Mouse (Mus musculus): ENCODE measurements around the gene Kit. TPM values are rescaled to one million over a fixed set of nuclear protein-coding genes. Genes with fewer than 3 reads are reported as not detected.

The Kit gene
- polyA plus RNA-seq, 2 experiments: 11.0 to 13.4 TPM

DNA sequence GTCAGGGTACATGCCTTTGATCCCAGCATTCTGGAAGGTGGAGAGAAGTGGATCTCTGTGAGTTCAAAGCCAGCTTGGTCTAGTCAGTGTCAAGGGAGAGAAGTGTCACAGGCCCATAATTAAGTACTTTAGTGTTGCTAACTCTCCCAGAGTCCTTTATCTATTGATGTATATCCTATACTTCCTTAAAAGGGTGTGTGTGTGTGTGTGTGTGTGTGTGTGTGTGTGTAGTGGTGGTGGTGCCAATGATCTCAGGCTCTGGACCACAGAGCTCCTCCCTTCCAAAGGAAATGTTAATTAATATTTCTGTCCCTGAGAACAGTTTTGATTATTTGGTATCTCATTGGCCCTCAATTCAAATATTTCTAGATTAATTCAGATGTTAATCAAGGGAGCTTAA, 50.3 kb downstream of the Kit start:
- Histone ChIP-seq H3K4me3 (ENCODE audit: insufficient read depth in 1 of 2, low read depth in 2 of 2, low read length in 2 of 2) (no peak overlapping the region), H3K9me3 (ENCODE audit: control insufficient read depth, low read length) (no peaks in the 10 kb centered on the region), H3K4me1 (replicated peaks; ENCODE audit: control insufficient read depth in 2 of 2, insufficient read depth in 2 of 2, low read length in 1 of 2) (peaks cover 3 to 18% of the 10 kb centered on the region in 2 experiments), H3K9ac (replicated peaks) (no peak overlapping the region), H3K27me3 (ENCODE audit: control insufficient read depth, insufficient read depth, low read length) (no peaks in the 10 kb centered on the region), H3K4me2 (ENCODE audit: low read depth) (no peak overlapping the region), H3K27ac (no peak overlapping the region), H3K36me3 (replicated peaks; ENCODE audit: control insufficient read depth, insufficient read depth, low read depth) (no peaks in the 10 kb centered on the region)
- no peak for ATAC-seq (ENCODE audit: insufficient read depth)
- TF ChIP-seq EP300 (IDR thresholded peaks at IDR 0.05; ENCODE audit: low read depth): no peak
- TF ChIP-seq CTCF (IDR thresholded peaks at IDR 0.05; ENCODE audit: low read depth): no peak
- no peak for DNase-seq (ENCODE audit: low read depth in 3 of 3, low spot score in 3 of 3)

DNA sequence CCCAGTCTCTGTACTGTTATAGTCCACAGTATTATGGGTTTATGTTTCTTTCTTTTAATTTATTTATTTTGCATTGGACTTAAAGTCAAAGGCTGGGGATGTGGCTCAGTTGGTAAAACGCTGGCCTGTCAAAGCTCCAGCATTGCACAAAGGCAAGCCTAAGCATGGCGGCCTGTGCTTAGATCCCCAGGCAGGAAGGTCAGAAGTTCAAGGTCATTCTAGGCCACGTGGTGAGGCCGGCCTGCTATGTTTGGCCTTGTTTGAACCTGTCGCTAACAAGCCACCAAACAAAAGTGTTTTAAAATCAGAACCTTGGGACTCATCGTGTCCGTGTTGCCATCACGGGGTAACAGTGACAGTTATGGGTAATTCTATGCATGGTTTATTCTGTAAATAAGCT, 51.6 kb downstream of the Kit start:
- H3K9me3 ChIP-seq (ENCODE audit: control insufficient read depth, low read length): no peaks in the 10 kb centered on the region
- 65% methylated on average over 8 of the region's 8 CpGs for WGBS (ENCODE audit: insufficient replicate concordance)
- TF ChIP-seq CTCF (IDR thresholded peaks at IDR 0.05; ENCODE audit: low read depth) (no peak), EP300 (IDR thresholded peaks at IDR 0.05; ENCODE audit: low read depth) (no peak)
- DNase-seq (ENCODE audit: low read depth in 3 of 3, low spot score in 3 of 3) (no peak), ATAC-seq (ENCODE audit: insufficient read depth) (no peak)
- no peak overlapping the region for H3K4me3 ChIP-seq (ENCODE audit: insufficient read depth in 1 of 2, low read depth in 2 of 2, low read length in 2 of 2)
- peaks cover 3 to 18% of the 10 kb centered on the region in 2 experiments for H3K4me1 ChIP-seq (replicated peaks; ENCODE audit: control insufficient read depth in 2 of 2, insufficient read depth in 2 of 2, low read length in 1 of 2)
- no peak overlapping the region for H3K9ac ChIP-seq (replicated peaks)
- no peaks in the 10 kb centered on the region for H3K36me3 ChIP-seq (replicated peaks; ENCODE audit: control insufficient read depth, insufficient read depth, low read depth)
- no peak overlapping the region for H3K4me2 ChIP-seq (ENCODE audit: low read depth)
- no peaks in the 10 kb centered on the region for H3K27me3 ChIP-seq (ENCODE audit: control insufficient read depth, insufficient read depth, low read length)
- H3K27ac ChIP-seq: no peak overlapping the region

DNA sequence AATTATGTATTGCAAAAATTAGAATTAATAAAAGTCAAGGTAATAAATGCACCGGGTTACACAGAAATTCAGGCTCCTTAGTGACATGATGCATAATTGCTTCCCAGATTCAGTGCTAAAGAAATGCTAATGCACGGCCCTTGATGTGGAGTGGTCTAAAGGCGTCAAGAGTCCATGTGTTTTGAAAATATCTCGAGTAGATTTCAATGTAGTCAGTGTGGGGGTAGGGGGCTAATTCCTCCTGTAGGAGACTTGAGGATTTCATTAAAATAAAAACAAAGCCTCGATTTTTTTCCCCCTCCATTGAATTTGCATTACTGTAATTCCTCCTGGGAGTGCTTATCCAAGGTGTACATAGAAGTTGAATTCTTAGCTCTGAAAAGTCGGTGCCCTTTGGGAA, 52.0 kb downstream of the Kit start:
- Histone ChIP-seq H3K9ac (replicated peaks) (no peak overlapping the region), H3K4me1 (replicated peaks; ENCODE audit: control insufficient read depth in 2 of 2, insufficient read depth in 2 of 2, low read length in 1 of 2) (peaks cover 3 to 18% of the 10 kb centered on the region in 2 experiments), H3K9me3 (ENCODE audit: control insufficient read depth, low read length) (no peaks in the 10 kb centered on the region), H3K36me3 (replicated peaks; ENCODE audit: control insufficient read depth, insufficient read depth, low read depth) (no peaks in the 10 kb centered on the region), H3K4me3 (ENCODE audit: insufficient read depth in 1 of 2, low read depth in 2 of 2, low read length in 2 of 2) (no peak overlapping the region), H3K27me3 (ENCODE audit: control insufficient read depth, insufficient read depth, low read length) (no peaks in the 10 kb centered on the region), H3K4me2 (ENCODE audit: low read depth) (no peak overlapping the region), H3K27ac (no peak overlapping the region)
- ATAC-seq (ENCODE audit: insufficient read depth): no peak
- TF ChIP-seq CTCF (IDR thresholded peaks at IDR 0.05; ENCODE audit: low read depth): no peak
- TF ChIP-seq EP300 (IDR thresholded peaks at IDR 0.05; ENCODE audit: low read depth): no peak
- DNase-seq (ENCODE audit: low read depth in 3 of 3, low spot score in 3 of 3): no peak
- 62% methylated on average over 6 of the region's 6 CpGs for WGBS (ENCODE audit: insufficient replicate concordance)

DNA sequence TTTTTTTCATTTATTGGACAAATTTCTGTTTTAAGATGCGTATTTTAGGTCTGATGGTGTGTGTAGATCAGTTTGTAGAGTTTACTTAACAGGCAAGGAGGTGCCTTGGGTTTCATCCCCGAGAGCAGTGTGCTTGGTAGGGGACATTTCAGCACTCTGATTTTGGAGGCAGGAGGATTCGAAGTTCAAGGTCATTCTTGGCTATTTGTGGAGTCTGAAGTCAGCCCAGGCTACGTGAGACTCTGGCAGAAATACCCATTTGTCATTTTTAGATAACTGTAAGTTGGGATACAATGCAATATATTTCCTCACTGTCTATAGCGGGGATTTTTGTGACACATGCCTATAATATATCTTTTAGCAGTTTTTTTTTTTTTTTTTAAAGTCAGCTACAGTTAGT, 57.5 kb downstream of the Kit start:
- WGBS (ENCODE audit: insufficient replicate concordance): 62% methylated on average over 5 of the region's 5 CpGs
- no peak for ATAC-seq (ENCODE audit: insufficient read depth)
- no peak overlapping the region for H3K4me2 ChIP-seq (ENCODE audit: low read depth)
- 0 out of 4 replicates have a peak, but pooled peaks cover 0 to 3% of the 10 kb centered on the region in 2 experiments for H3K4me1 ChIP-seq (replicated peaks; ENCODE audit: control insufficient read depth in 2 of 2, insufficient read depth in 2 of 2, low read length in 1 of 2)
- no peak overlapping the region for H3K27ac ChIP-seq
- no peak for TF ChIP-seq EP300 (IDR thresholded peaks at IDR 0.05; ENCODE audit: low read depth)
- TF ChIP-seq CTCF (IDR thresholded peaks at IDR 0.05; ENCODE audit: low read depth): no peak
- H3K4me3 ChIP-seq (ENCODE audit: insufficient read depth in 1 of 2, low read depth in 2 of 2, low read length in 2 of 2): no peak overlapping the region
- H3K36me3 ChIP-seq (replicated peaks; ENCODE audit: control insufficient read depth, insufficient read depth, low read depth): no peaks in the 10 kb centered on the region
- H3K9me3 ChIP-seq (ENCODE audit: control insufficient read depth, low read length): no peaks in the 10 kb centered on the region
- no peak overlapping the region for H3K9ac ChIP-seq (replicated peaks)
- DNase-seq (ENCODE audit: low read depth in 3 of 3, low spot score in 3 of 3): no peak
- H3K27me3 ChIP-seq (ENCODE audit: control insufficient read depth, insufficient read depth, low read length): no peaks in the 10 kb centered on the region

DNA sequence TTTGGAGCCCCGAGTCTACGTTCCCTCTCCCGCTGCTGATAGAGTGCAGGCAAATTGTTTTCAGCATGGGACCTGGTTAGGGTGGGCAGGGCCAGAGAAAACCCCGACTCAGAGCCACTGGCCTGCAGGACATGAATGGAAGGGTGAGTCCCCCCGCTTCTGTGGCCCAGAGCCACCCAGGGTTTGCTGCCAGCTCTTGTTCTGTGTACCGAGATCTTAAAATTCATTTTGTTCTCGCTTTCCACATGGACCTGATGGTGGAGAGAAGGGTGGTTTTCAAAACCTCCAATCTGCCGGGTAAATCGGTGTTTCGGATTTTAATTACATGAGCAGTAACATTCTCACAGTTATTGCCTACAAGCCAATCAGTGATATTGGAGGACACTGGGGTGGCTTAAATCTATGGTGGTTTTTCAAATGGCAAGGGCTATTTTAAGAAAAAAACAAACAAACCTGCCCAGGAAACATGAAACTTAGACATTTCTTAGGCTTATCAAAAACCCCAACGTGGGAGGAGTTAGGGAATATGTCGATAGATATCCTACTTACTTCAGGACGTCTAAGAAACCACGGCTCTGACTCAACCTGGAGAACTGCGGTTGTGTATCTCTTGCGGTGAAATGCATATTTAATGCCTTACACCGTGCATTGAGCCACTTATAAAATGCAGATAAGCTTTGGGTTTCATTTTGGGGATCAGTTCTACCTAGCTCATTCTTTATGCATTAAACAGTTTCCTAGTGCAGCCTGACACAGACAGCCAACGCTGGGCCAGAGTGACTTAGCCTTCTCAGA, 58.3 kb downstream of the Kit start:
- TF ChIP-seq CTCF (IDR thresholded peaks at IDR 0.05; ENCODE audit: low read depth): no peak
- TF ChIP-seq EP300 (IDR thresholded peaks at IDR 0.05; ENCODE audit: low read depth): no peak
- Histone ChIP-seq H3K4me2 (ENCODE audit: low read depth) (no peak overlapping the region), H3K36me3 (replicated peaks; ENCODE audit: control insufficient read depth, insufficient read depth, low read depth) (no peaks in the 10 kb centered on the region), H3K4me1 (replicated peaks; ENCODE audit: control insufficient read depth in 2 of 2, insufficient read depth in 2 of 2, low read length in 1 of 2) (0 out of 4 replicates have a peak, but pooled peaks cover 0 to 3% of the 10 kb centered on the region in 2 experiments), H3K9ac (replicated peaks) (no peak overlapping the region), H3K27ac (no peak overlapping the region), H3K4me3 (ENCODE audit: insufficient read depth in 1 of 2, low read depth in 2 of 2, low read length in 2 of 2) (no peak overlapping the region), H3K27me3 (ENCODE audit: control insufficient read depth, insufficient read depth, low read length) (no peaks in the 10 kb centered on the region), H3K9me3 (ENCODE audit: control insufficient read depth, low read length) (no peaks in the 10 kb centered on the region)
- WGBS (ENCODE audit: insufficient replicate concordance): 49% methylated on average over 18 of the region's 18 CpGs
- DNase-seq (ENCODE audit: low read depth in 3 of 3, low spot score in 3 of 3) (no peak), ATAC-seq (ENCODE audit: insufficient read depth) (no peak)

Data from liver, embryonic 14.5 days (tissue).